Mouse (Mus musculus): ENCODE data around the gene Kin. TPM values are rescaled to one million over a fixed set of nuclear protein-coding genes. Genes with fewer than 3 reads are reported as not detected.

Kin gene
- 6.9 TPM for polyA plus RNA-seq (2015; fragmentation: Illumina TruSeq; extraction: RNeasy Lipid Tissue Mini Kit (QIAGEN cat#74804); ENCODE audit: insufficient read depth, low read depth, low replicate concordance)

DNA sequence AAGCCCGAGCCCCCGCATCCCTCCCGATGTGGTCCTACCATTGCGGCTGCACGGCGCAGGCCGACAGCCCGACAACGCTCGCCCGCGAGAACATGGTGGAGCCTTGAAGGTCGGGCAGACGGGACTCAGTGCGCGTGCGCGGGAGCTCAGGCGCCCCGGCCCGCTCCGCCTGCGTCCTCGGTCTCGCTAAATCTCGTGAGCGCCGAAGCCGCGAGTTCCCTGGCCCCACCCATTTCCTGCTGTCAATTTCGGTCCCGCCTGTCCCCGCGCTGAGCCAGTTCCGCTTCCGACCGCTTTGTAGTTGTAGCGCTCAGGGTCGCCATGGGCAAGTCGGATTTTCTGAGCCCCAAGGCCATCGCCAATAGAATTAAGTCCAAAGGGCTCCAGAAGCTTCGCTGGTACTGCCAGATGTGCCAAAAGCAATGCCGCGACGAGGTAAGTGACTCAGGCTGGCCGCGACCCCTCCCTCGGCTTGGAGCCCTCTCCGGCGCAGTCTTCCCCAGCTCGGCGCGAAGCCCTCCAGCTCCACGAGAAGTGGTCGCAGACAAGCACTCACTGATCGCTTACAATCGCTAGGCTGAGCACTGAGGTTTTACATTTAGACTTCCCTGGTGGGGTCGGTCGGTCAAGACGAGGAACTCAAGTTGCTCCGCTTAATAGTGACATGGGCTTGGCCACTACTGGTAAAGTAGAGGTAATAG, at the start of gene Kin, which contains the start of gene Atp5c1:
TSS of gene Kin (plus strand) at position 284 of the 701 bp plus-strand sequence.
TSS of gene Atp5c1 (minus strand) at position 201 of the 701 bp plus-strand sequence.

DNA sequence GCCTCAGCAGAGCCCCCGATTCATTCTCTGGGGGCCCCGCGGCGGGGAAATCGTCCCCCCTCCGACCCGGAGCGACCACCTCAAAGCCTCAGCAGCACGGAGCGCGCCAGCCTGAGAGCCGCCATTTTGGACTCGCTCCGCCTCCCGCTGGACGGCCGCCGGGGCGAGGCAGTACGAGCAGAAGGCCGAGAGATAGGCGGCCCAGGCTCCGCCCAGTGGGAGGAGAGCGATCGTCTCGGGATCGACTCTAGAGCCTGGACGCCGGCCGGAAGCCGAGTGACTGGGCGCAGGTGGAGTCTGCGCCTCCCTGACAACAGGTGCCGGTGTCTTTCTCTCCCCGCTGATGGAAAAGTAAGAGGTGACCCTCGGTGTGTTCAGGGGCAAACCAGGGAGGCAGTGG, 31.9 kb upstream of the Kin start, which contains the start of gene Taf3:
TSS of gene Taf3 (minus strand) at position 136 of the 400 bp plus-strand sequence.

GRCm38 (mm10) chr2:10131296-10131695, 50.9 kb downstream of the Kin start, which contains the start of gene Itih2:
Gene Itih2 (minus strand): TSS chr2:10131396.

Other genes with a start within 250 kb of the Kin start
- not detected for gene 4930412O13Rik, start 199.3 kb upstream of the Kin start, polyA plus RNA-seq (2015; fragmentation: Illumina TruSeq; extraction: RNeasy Lipid Tissue Mini Kit (QIAGEN cat#74804); ENCODE audit: insufficient read depth, low read depth, low replicate concordance)
- not detected for gene 9230102O04Rik, start 191.1 kb upstream of the Kin start, polyA plus RNA-seq (2015; fragmentation: Illumina TruSeq; extraction: RNeasy Lipid Tissue Mini Kit (QIAGEN cat#74804); ENCODE audit: insufficient read depth, low read depth, low replicate concordance)
- gene Gata3, start 190.6 kb upstream of the Kin start, polyA plus RNA-seq (2015; fragmentation: Illumina TruSeq; extraction: RNeasy Lipid Tissue Mini Kit (QIAGEN cat#74804); ENCODE audit: insufficient read depth, low read depth, low replicate concordance): not detected
- gene Taf3, start 32.0 kb upstream of the Kin start, polyA plus RNA-seq (2015; fragmentation: Illumina TruSeq; extraction: RNeasy Lipid Tissue Mini Kit (QIAGEN cat#74804); ENCODE audit: insufficient read depth, low read depth, low replicate concordance): 2.5 TPM
- 51.8 TPM for gene Atp5c1, start 83 bp upstream of the Kin start, polyA plus RNA-seq (2015; fragmentation: Illumina TruSeq; extraction: RNeasy Lipid Tissue Mini Kit (QIAGEN cat#74804); ENCODE audit: insufficient read depth, low read depth, low replicate concordance)
- gene Itih2, start 50.8 kb downstream of the Kin start, polyA plus RNA-seq (2015; fragmentation: Illumina TruSeq; extraction: RNeasy Lipid Tissue Mini Kit (QIAGEN cat#74804); ENCODE audit: insufficient read depth, low read depth, low replicate concordance): 1.9 TPM
- 6.4 TPM for gene Itih5, start 73.0 kb downstream of the Kin start, polyA plus RNA-seq (2015; fragmentation: Illumina TruSeq; extraction: RNeasy Lipid Tissue Mini Kit (QIAGEN cat#74804); ENCODE audit: insufficient read depth, low read depth, low replicate concordance)

Measured in pancreas, adult 10 weeks (tissue).